Mouse (Mus musculus) cortical plate, adult 2 months (tissue): Measurements from ENCODE around the gene 4922502D21Rik.
"Not testable (repeated sequence)": the region's sequence is repeated elsewhere in the genome, so short reads cannot be mapped to it uniquely, and the experiment has no call there.

Source experiments
- CTCF ChIP-seq: fragments of 200-500 bp; IDR thresholded peaks from 2 replicates; pipeline ENCODE4 v1.5.1; 2011; ENCODE audit warnings: mild to moderate bottlenecking, control low read depth, low read length; ENCODE audit not compliant: insufficient read depth; ENCODE audit errors: extremely low read depth
- POLR2A ChIP-seq: fragments of 200-500 bp; IDR thresholded peaks from 2 replicates; pipeline ENCODE4 v1.6.1; 2011; ENCODE audit warnings: mild to moderate bottlenecking, low read length, control low read depth; ENCODE audit not compliant: insufficient read depth; ENCODE audit errors: extremely low read depth

GRCm38 (mm10) chr6:129342391-129342790 is 10.8 kb upstream of the 4922502D21Rik start, which contains the start of gene Clec12a:
- not testable (repeated sequence) for TF ChIP-seq CTCF, POLR2A
